Mouse (Mus musculus) CH12.LX (cell line): ENCODE results near the gene Cuedc1. TPM values are rescaled to one million over a fixed set of nuclear protein-coding genes. Genes with fewer than 3 reads are reported as not detected.
"Not testable (repeated sequence)": the region's sequence is repeated elsewhere in the genome, so short reads cannot be mapped to it uniquely, and the experiment has no call there.

Experiments used
- DNase-seq: peaks from one replicate; pipeline ENCODE4 v3.0.0-alpha.2; 2013; ENCODE audit errors: extremely low read depth
- H3K27ac ChIP-seq: 2 replicates; pipeline ENCODE4 v1.5.1; 2012; ENCODE audit warnings: low read depth, mild to moderate bottlenecking, control low read depth, moderate library complexity; ENCODE audit not compliant: insufficient read depth
- H3K27me3 ChIP-seq: replicated peaks from 2 replicates; pipeline ENCODE3; 2012; ENCODE audit warnings: inconsistent platforms
- H3K36me3 ChIP-seq, 2 experiments: replicated peaks in 1 of 2; 2 replicates each; pipeline versions ENCODE3 to v1.6.1; 2012; ENCODE audit warnings: inconsistent platforms in 1 of 2, low read length in 1 of 2, mild to moderate bottlenecking in 1 of 2, mixed read lengths in 1 of 2, moderate library complexity in 1 of 2; ENCODE audit not compliant: control insufficient read depth in 1 of 2, insufficient read depth in 1 of 2
- H3K4me1 ChIP-seq, 2 experiments: 2 replicates each; pipeline ENCODE4 v1.6.1; 2012; ENCODE audit warnings: inconsistent platforms in 1 of 2, moderate library complexity in 1 of 2; ENCODE audit not compliant: insufficient read depth in 2 of 2, control insufficient read depth in 1 of 2
- H3K4me2 ChIP-seq: 2 replicates; pipeline ENCODE4 v1.6.1; 2012; ENCODE audit warnings: low read depth, mild to moderate bottlenecking, control low read depth; ENCODE audit not compliant: poor library complexity, insufficient read depth, severe bottlenecking
- H3K4me3 ChIP-seq, 3 experiments: fragments of 150-350 bp in 1 of 3; sonication (generic) in 1 of 3; replicated peaks in 1 of 3; 2 replicates each; pipeline versions ENCODE3 to v1.5.1; 2011 to 2012; ENCODE audit warnings: low read depth in 2 of 3, low read length in 2 of 3, mild to moderate bottlenecking in 2 of 3, moderate library complexity in 2 of 3, control low read depth in 1 of 3, improper control_type of control experiment in 1 of 3, inconsistent platforms in 1 of 3, mixed read lengths in 1 of 3; ENCODE audit not compliant: poor library complexity in 1 of 3
- H3K79me2 ChIP-seq: replicated peaks from 2 replicates; pipeline ENCODE4 v1.6.1; 2012; ENCODE audit warnings: mild to moderate bottlenecking, moderate library complexity; ENCODE audit not compliant: control insufficient read depth, poor library complexity, insufficient read depth, severe bottlenecking; ENCODE audit errors: extremely low read depth
- H3K9ac ChIP-seq: 2 replicates; pipeline ENCODE4 v1.6.1; 2012; ENCODE audit warnings: low read depth, mild to moderate bottlenecking, control low read depth, moderate library complexity; ENCODE audit not compliant: insufficient read depth
- H3K9me3 ChIP-seq: replicated peaks from 2 replicates; pipeline ENCODE3; 2012; ENCODE audit warnings: low read length, inconsistent platforms, mixed read lengths
- BHLHE40 ChIP-seq: IDR thresholded peaks from 2 replicates; pipeline ENCODE4 v1.6.1; 2011; ENCODE audit warnings: mild to moderate bottlenecking, low read depth, low read length, improper control_type of control experiment
- CHD1 ChIP-seq: IDR thresholded peaks from 2 replicates; pipeline ENCODE4 v1.6.1; 2012; ENCODE audit warnings: low read depth, low read length, improper control_type of control experiment, inconsistent platforms
- CHD2 ChIP-seq: IDR thresholded peaks from 2 replicates; pipeline ENCODE4 v1.6.1; 2011; ENCODE audit warnings: low read length, improper control_type of control experiment
- CTCF ChIP-seq, 2 experiments: IDR thresholded peaks in 1 of 2; conservative IDR thresholded peaks in 1 of 2; 2 replicates each; pipeline ENCODE4 v1.5.1; 2011 to 2012; ENCODE audit warnings: low read depth in 2 of 2, low read length in 2 of 2, improper control_type of control experiment in 1 of 2, inconsistent platforms in 1 of 2, mild to moderate bottlenecking in 1 of 2, moderate library complexity in 1 of 2
- E2F4 ChIP-seq: IDR thresholded peaks from 2 replicates; pipeline ENCODE4 v1.6.1; 2011; ENCODE audit warnings: low read depth, low read length, improper control_type of control experiment; ENCODE audit not compliant: insufficient replicate concordance
- ELF1 ChIP-seq: IDR thresholded peaks from 2 replicates; pipeline ENCODE4 v1.6.1; 2014; ENCODE audit warnings: low read depth, mild to moderate bottlenecking, inconsistent platforms, low read length, improper control_type of control experiment
- EP300 ChIP-seq: IDR thresholded peaks from 2 replicates; pipeline ENCODE4 v1.6.1; 2011; ENCODE audit warnings: low read length, improper control_type of control experiment
- ETS1 ChIP-seq: conservative IDR thresholded peaks from 2 replicates; pipeline ENCODE4 v1.6.1; 2012; ENCODE audit warnings: low read depth, mild to moderate bottlenecking, inconsistent platforms, low read length, improper control_type of control experiment, moderate library complexity
- GABPA ChIP-seq: IDR thresholded peaks from 2 replicates; pipeline ENCODE4 v1.6.1; 2012; ENCODE audit warnings: low read depth, low read length, improper control_type of control experiment, inconsistent platforms; ENCODE audit not compliant: insufficient replicate concordance
- HCFC1 ChIP-seq: IDR thresholded peaks from 2 replicates; pipeline ENCODE4 v1.6.1; 2012; ENCODE audit warnings: low read depth, mild to moderate bottlenecking, inconsistent platforms, low read length, improper control_type of control experiment
- IRF4 ChIP-seq: IDR thresholded peaks from 2 replicates; pipeline ENCODE4 v1.6.1; 2014; ENCODE audit warnings: low read depth, mild to moderate bottlenecking, inconsistent platforms, low read length, improper control_type of control experiment
- JUN ChIP-seq: IDR thresholded peaks from 2 replicates; pipeline ENCODE4 v1.6.1; 2011; ENCODE audit warnings: low read depth, mild to moderate bottlenecking, low read length, improper control_type of control experiment, moderate library complexity; ENCODE audit not compliant: insufficient read depth
- JUND ChIP-seq: conservative IDR thresholded peaks from 2 replicates; pipeline ENCODE4 v1.6.1; 2011; ENCODE audit warnings: low read depth, low read length, improper control_type of control experiment
- KAT2A ChIP-seq: IDR thresholded peaks from 2 replicates; pipeline ENCODE4 v1.6.1; 2012; ENCODE audit warnings: low read length, improper control_type of control experiment, inconsistent platforms; ENCODE audit not compliant: insufficient replicate concordance
- MAFK ChIP-seq: IDR thresholded peaks from 2 replicates; pipeline ENCODE4 v1.6.1; 2011; ENCODE audit warnings: low read length, improper control_type of control experiment; ENCODE audit not compliant: insufficient replicate concordance
- MAX ChIP-seq: IDR thresholded peaks from 2 replicates; pipeline ENCODE4 v1.6.1; 2011; ENCODE audit warnings: low read length, improper control_type of control experiment
- MEF2A ChIP-seq: IDR thresholded peaks from 2 replicates; pipeline ENCODE4 v1.6.1; 2014; ENCODE audit warnings: low read depth, mild to moderate bottlenecking, inconsistent platforms, low read length, improper control_type of control experiment, borderline replicate concordance
- MXI1 ChIP-seq: IDR thresholded peaks from 2 replicates; pipeline ENCODE4 v1.6.1; 2011; ENCODE audit warnings: mild to moderate bottlenecking, low read depth, low read length, improper control_type of control experiment
- MYC ChIP-seq: IDR thresholded peaks from 2 replicates; pipeline ENCODE4 v1.6.1; 2011; ENCODE audit warnings: low read depth, mild to moderate bottlenecking, improper control_type of control experiment, low read length
- NELFE ChIP-seq: IDR thresholded peaks from 2 replicates; pipeline ENCODE4 v1.6.1; 2011; ENCODE audit warnings: low read depth, low read length, improper control_type of control experiment
- PAX5 ChIP-seq: IDR thresholded peaks from 2 replicates; pipeline ENCODE4 v1.6.1; 2012; ENCODE audit warnings: low read length, inconsistent platforms, mixed read lengths
- POLR2A ChIP-seq: IDR thresholded peaks from 2 replicates; pipeline ENCODE4 v1.6.1; 2011; ENCODE audit warnings: low read depth, mild to moderate bottlenecking, improper control_type of control experiment, low read length
- POLR2AphosphoS2 ChIP-seq: IDR thresholded peaks from 2 replicates; pipeline ENCODE4 v1.6.1; 2011; ENCODE audit warnings: low read depth, low read length, improper control_type of control experiment
- RAD21 ChIP-seq: IDR thresholded peaks from 2 replicates; pipeline ENCODE4 v1.6.1; 2011; ENCODE audit warnings: low read depth, mild to moderate bottlenecking, low read length, improper control_type of control experiment, moderate library complexity
- SMC3 ChIP-seq: IDR thresholded peaks from 2 replicates; pipeline ENCODE4 v1.6.1; 2011; ENCODE audit warnings: low read depth, low read length, improper control_type of control experiment
- TBP ChIP-seq: conservative IDR thresholded peaks from 2 replicates; pipeline ENCODE4 v1.6.1; 2011; ENCODE audit warnings: low read depth, low read length, improper control_type of control experiment
- TCF12 ChIP-seq: IDR thresholded peaks from 2 replicates; pipeline ENCODE4 v1.6.1; 2014; ENCODE audit warnings: low read depth, mild to moderate bottlenecking, inconsistent platforms, low read length, improper control_type of control experiment
- USF1 ChIP-seq: IDR thresholded peaks from 2 replicates; pipeline ENCODE4 v1.6.1; 2014; ENCODE audit warnings: low read depth, mild to moderate bottlenecking, inconsistent platforms, low read length, improper control_type of control experiment
- USF2 ChIP-seq: conservative IDR thresholded peaks from 2 replicates; pipeline ENCODE4 v1.6.1; 2011; ENCODE audit warnings: low read depth, low read length, improper control_type of control experiment
- ZC3H11A ChIP-seq: IDR thresholded peaks from 2 replicates; pipeline ENCODE4 v1.6.1; 2012; ENCODE audit warnings: low read depth, mild to moderate bottlenecking, inconsistent platforms, low read length, improper control_type of control experiment
- ZMIZ1 ChIP-seq: IDR thresholded peaks from 2 replicates; pipeline ENCODE4 v1.6.1; 2012; ENCODE audit warnings: low read depth, mild to moderate bottlenecking, inconsistent platforms, low read length, improper control_type of control experiment
- ZNF384 ChIP-seq: IDR thresholded peaks from 2 replicates; pipeline ENCODE4 v1.6.1; 2012; ENCODE audit warnings: low read depth, low read length, improper control_type of control experiment, inconsistent platforms
- dilution Hi-C: fragments of 300-500 bp; cut with MboI; formaldehyde crosslinking; loops from 2 replicates; pipeline ENCODE4 v1.14.3; 2020; ENCODE audit warnings: low sequenced_read_pairs; ENCODE audit not compliant: extremely low pct_unique_long_range_greater_than_20kb, extremely low pct_ligation_motif_present
- in situ Hi-C: fragments of 300-500 bp; cut with MboI; formaldehyde crosslinking; loops from 3 replicates; pipeline ENCODE4 v1.14.3; 2019; ENCODE audit warnings: low sequenced_read_pairs, low pct_ligation_motif_present, low pct_unique_long_range_greater_than_20kb, mixed read lengths
- polyA plus RNA-seq: library from polyadenylated mRNA; unstranded; fragments of >175 nt; gene quantifications from 2 replicates; pipeline ENCODE4 v1.2.1, GENCODE M21; 2012; ENCODE audit warnings: low read depth; ENCODE audit not compliant: insufficient read length
- total RNA-seq, 2 experiments: library from RNA; depleted of rRNA; stranded (reverse); fragments of 300-350 nt in 1 of 2; fragments of >200 nt in 1 of 2; gene quantifications; 2 replicates each; pipeline ENCODE4 v1.2.3; 2012 to 2014

Gene Cuedc1
- total and polyA plus RNA-seq, 3 experiments = 0.20 to 0.51 (median 0.47) TPM

DNA sequence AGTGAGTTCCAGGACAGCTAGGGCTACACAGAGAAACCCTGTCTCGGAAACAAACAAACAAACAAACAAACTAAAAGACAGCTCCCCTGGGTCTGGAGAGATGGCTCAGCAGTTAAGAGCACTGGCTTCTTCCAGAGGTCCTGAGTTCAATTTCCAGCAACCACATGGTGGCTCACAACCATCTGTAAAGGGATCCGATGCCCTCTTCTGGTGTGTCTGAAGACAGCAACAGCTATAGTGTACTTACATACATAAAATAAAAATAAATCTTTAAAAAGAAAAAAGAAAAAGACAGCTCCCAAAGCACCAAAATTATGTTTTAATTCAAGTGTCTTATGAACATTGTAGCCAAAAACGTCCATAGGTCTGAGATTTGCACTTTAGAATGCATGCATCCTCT, 97.8 kb downstream of the Cuedc1 start:
- TF ChIP-seq SMC3 (peak; percentile 17), CTCF (conservative IDR thresholded peaks at IDR 0.05 in 1 of 2, IDR thresholded peaks at IDR 0.05 in 1 of 2; ENCODE audit: low read depth in 2 of 2, low read length in 2 of 2) (peak in 1 of 2 experiments; percentile 48; a peak in 2 of 4 replicates)
- DNase-seq, H3K4me1 ChIP-seq, H3K9ac ChIP-seq, H3K36me3 ChIP-seq, H3K9me3 ChIP-seq, H3K4me3 ChIP-seq, H3K27ac ChIP-seq, H3K79me2 ChIP-seq, H3K4me2 ChIP-seq: not testable (repeated sequence)
- in situ Hi-C loops = loop anchor here (5.0 kb wide), 1 partner anchor 138 kb away; no protein-coding TSS in a partner anchor
- dilution Hi-C loops = loop anchor here (25.0 kb wide), 1 partner anchor 133 kb away; the partner anchor contains the start of gene Vezf1
- peaks cover 75% of the 10 kb centered on the region for H3K27me3 ChIP-seq

DNA sequence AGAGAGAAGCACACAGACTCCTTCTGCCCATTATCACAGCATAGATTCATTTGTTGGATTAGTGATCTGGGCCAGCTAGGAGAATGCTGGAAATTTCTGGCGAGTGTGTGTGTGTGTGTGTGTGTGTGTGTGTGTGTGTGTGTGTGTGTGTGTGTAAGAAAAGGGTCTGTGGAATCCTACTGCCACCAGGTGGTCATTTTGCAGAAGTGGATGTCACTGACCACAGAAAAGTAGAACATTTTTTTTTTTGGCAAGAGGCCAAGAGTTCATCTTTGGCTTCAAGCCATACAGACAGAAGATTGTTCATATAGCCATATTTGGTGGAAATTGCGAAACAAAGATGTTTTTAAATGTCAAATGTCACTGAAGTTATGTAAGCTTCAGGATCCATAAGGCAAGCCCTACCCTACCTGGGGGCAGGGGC, 99.3 kb downstream of the Cuedc1 start:
- DNase-seq = peak; percentile 79
- Histone ChIP-seq H3K36me3 (no peaks in the 10 kb centered on the region), H3K79me2 (no peaks in the 10 kb centered on the region), H3K27me3 (peaks cover 74% of the 10 kb centered on the region), H3K9ac (no peak overlapping the region), H3K4me2 (no peak overlapping the region), H3K9me3 (no peaks in the 10 kb centered on the region), H3K4me3 (no peak overlapping the region), H3K27ac (no peak overlapping the region), H3K4me1 (no peaks in the 10 kb centered on the region)
- in situ Hi-C loops (loop anchor here (5.0 kb wide), 1 partner anchor 140 kb away; no protein-coding TSS in a partner anchor), dilution Hi-C loops (loop anchor here (25.0 kb wide), 1 partner anchor 135 kb away; the partner anchor contains the start of gene Vezf1)
- no peak for TF ChIP-seq POLR2AphosphoS2
- TF ChIP-seq JUN = no peak; the same call in 1 of the 2 replicates
- no peak for TF ChIP-seq TBP
- no peak for TF ChIP-seq USF1
- TF ChIP-seq E2F4 = no peak
- TF ChIP-seq ELF1 = peak; percentile 29; the same call in 1 of the 2 replicates
- no peak for TF ChIP-seq GABPA
- TF ChIP-seq PAX5 = no peak
- no peak for TF ChIP-seq CHD1
- no peak for TF ChIP-seq HCFC1
- peak; percentile 45; the same call in 1 of the 2 replicates for TF ChIP-seq MXI1
- TF ChIP-seq CTCF (conservative IDR thresholded peaks at IDR 0.05 in 1 of 2, IDR thresholded peaks at IDR 0.05 in 1 of 2; ENCODE audit: low read depth in 2 of 2, low read length in 2 of 2) = peak in 1 of 2 experiments; percentile 98; a peak in 3 of 4 replicates
- TF ChIP-seq MAFK = no peak
- TF ChIP-seq USF2 = no peak
- TF ChIP-seq BHLHE40 = peak; percentile 43
- no peak for TF ChIP-seq POLR2A
- TF ChIP-seq NELFE = peak; percentile 59; the same call in 1 of the 2 replicates
- TF ChIP-seq MEF2A = 0 out of 2 replicates have a peak, but pooled peaks have one; percentile 61
- 0 out of 2 replicates have a peak, but pooled peaks have one; percentile 29 for TF ChIP-seq JUND
- TF ChIP-seq CHD2 = peak; percentile 18; the same call in 1 of the 2 replicates
- TF ChIP-seq ZNF384 = peak; percentile 91
- TF ChIP-seq ZMIZ1 = no peak
- TF ChIP-seq RAD21 = peak; percentile 93
- 0 out of 2 replicates have a peak, but pooled peaks have one; percentile 36 for TF ChIP-seq EP300
- peak; percentile 41; the same call in 1 of the 2 replicates for TF ChIP-seq TCF12
- no peak for TF ChIP-seq ETS1
- TF ChIP-seq KAT2A = no peak
- peak; percentile 67 for TF ChIP-seq IRF4
- peak; percentile 76 for TF ChIP-seq MYC
- peak; percentile 93 for TF ChIP-seq ZC3H11A
- 0 out of 2 replicates have a peak, but pooled peaks have one; percentile 12 for TF ChIP-seq MAX
